Mouse (Mus musculus) lung, adult 2 months (tissue): Measurements from ENCODE around the gene Olfr657. TPM values are rescaled to one million over a fixed set of nuclear protein-coding genes. Genes with fewer than 3 reads are reported as not detected.

Experiments
- DNase-seq: peaks from one replicate; pipeline ENCODE4 v3.0.0; 2022
- H3K4me1 ChIP-seq: fragments of 200-500 bp; 2 replicates; pipeline ENCODE4 v1.6.1; 2011; ENCODE audit warnings: low read length; ENCODE audit not compliant: control insufficient read depth, insufficient read depth
- H3K4me3 ChIP-seq: fragments of 200-500 bp; replicated peaks from 2 replicates; pipeline ENCODE3; 2011; ENCODE audit warnings: low read depth, mild to moderate bottlenecking, control low read depth, low read length; ENCODE audit errors: extremely low read depth
- CTCF ChIP-seq: fragments of 200-500 bp; IDR thresholded peaks from 2 replicates; pipeline ENCODE4 v1.5.1; 2011; ENCODE audit warnings: mild to moderate bottlenecking, low read length, control low read depth; ENCODE audit not compliant: insufficient read depth
- POLR2A ChIP-seq: fragments of 200-500 bp; IDR thresholded peaks from 2 replicates; pipeline ENCODE4 v1.6.1; 2011; ENCODE audit warnings: low read depth, mild to moderate bottlenecking, control low read depth, low read length, borderline replicate concordance; ENCODE audit errors: extremely low read depth
- whole genome bisulfite sequencing: fragments of 180-500 bp; shearing (Covaris S2); methylation state at CpG from one replicate; pipeline ENCODE4 v1.1.7; 2018; 5-methylcytosine and 5-hydroxymethylcytosine counted together
- polyA plus RNA-seq: library from polyadenylated mRNA; depleted of rRNA; stranded (reverse); fragments of >200 nt; gene quantifications from 2 replicates; pipeline ENCODE4 v1.2.3, GENCODE M21; 2012; rRNA removed

Olfr657 gene
- polyA plus RNA-seq = not detected in 2 replicates

- TF ChIP-seq POLR2A (no peak), CTCF (no peak)
- Histone ChIP-seq H3K4me1 (no peaks in the 10 kb centered on the region), H3K4me3 (no peak within 1 kb of the TSS)
- no peak for DNase-seq
Observed at GRCm38 (mm10) chr7:104624494-104624893, at the start of gene Olfr657. TSS of gene Olfr657 (plus strand) at chr7:104624794.

DNA sequence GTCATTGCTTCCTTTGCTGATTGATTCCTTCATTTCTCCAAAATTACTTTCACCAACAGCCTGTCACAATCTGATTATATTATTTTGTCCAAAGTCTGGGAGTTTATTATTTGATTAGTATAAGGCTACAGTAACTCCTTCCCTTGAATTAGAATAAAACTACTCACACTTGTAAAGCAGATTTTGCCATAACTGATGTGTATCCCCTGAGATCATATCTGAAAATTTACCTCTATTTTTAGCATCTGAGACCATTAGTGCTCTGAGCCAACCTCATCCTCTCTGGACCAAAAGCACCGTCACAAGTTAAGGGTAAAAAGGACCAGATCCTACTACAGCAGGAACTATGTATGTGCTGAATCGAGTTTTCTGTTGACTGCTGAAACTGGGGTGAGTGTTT is 47.6 kb upstream of the Olfr657 start, which contains the start of gene Olfr653:
Olfr653 (plus strand) TSS at position 301 of the 400 bp plus-strand sequence.
- Histone ChIP-seq H3K4me3 (no peak within 1 kb of the TSS), H3K4me1 (no peaks in the 10 kb centered on the region)
- 49% methylated on average over 2 of the region's 2 CpGs for WGBS
- no peak for TF ChIP-seq POLR2A
- no peak for TF ChIP-seq CTCF
- DNase-seq = no peak

DNA sequence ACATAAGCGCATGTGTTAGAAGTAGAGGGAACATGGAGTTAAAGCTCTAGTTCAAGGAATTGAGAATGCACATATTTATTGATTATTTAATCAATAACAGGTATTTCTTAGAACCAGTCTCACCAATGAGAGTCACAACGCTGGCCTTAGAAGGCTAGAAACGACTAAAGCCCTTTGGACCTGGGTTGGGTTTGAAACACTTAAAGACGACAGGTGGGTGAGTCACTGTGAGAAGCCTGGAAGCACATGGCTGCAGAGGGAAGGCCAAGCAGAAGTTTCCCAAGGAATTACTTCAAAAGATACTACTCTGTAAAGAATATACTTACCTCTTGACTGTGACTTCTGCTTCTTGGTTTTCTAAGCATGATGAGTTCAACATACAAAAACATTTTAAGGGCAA is 43.7 kb upstream of the Olfr657 start:
- DNase-seq = no peak
- no peak overlapping the region for H3K4me3 ChIP-seq
- 88% methylated on average over 4 of the region's 4 CpGs for WGBS
- no peaks in the 10 kb centered on the region for H3K4me1 ChIP-seq
- TF ChIP-seq CTCF (no peak), POLR2A (no peak)

DNA sequence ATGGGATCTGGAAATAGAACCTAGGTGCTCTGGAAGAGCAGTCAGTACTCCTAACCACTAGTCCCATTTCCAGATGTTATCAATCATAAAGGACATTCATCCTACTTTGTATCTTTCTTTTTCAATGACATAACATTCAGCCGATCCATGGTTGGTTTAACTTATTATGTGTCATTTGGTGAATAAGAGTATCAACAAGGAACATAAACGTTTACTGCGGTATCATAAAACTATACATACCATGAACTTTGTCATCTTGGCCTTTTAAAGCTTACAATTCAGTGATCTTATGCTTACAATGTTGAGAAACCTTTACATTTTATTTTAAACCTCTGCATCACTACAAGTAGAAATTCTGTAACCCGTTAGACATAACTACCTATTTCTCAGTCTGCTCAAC is 43.2 kb upstream of the Olfr657 start:
- no peak for TF ChIP-seq CTCF
- no peak for TF ChIP-seq POLR2A
- 75% methylated on average over 4 of the region's 4 CpGs for WGBS
- DNase-seq = no peak
- no peak overlapping the region for H3K4me3 ChIP-seq
- H3K4me1 ChIP-seq = no peaks in the 10 kb centered on the region

DNA sequence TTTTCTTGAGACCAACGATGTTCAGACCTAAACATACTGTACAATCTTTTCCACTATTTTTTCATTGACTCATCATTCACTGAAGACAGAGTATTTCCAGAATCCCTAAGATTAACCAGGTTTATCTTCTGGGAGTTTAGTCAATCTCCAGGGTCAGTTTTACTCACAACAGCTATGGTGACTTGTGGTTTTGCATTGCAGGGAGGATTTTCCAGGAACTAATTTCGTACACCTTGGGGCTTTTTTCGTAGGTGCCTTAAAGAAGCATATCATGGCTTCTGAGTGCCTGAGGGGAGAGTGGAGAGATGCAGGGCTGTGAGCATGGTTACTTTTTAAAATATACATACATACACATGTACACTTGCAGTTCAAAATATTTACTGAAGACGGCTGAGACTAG is 37.9 kb upstream of the Olfr657 start, which contains the start of gene Olfr654:
Olfr654 (plus strand) TSS at position 301 of the 400 bp plus-strand sequence.
- WGBS = 75% methylated on average over 4 of the region's 4 CpGs
- no peaks in the 10 kb centered on the region for H3K4me1 ChIP-seq
- DNase-seq = no peak
- TF ChIP-seq POLR2A (no peak), CTCF (no peak)
- no peak within 1 kb of the TSS for H3K4me3 ChIP-seq

- TF ChIP-seq CTCF = no peak
- TF ChIP-seq POLR2A = no peak
- Histone ChIP-seq H3K4me3 (no peak overlapping the region), H3K4me1 (no peaks in the 10 kb centered on the region)
- no peak for DNase-seq
- 74% methylated on average over 5 of the region's 5 CpGs for WGBS
Observed at GRCm38 (mm10) chr7:104588274-104588673, 36.3 kb upstream of the Olfr657 start.

DNA sequence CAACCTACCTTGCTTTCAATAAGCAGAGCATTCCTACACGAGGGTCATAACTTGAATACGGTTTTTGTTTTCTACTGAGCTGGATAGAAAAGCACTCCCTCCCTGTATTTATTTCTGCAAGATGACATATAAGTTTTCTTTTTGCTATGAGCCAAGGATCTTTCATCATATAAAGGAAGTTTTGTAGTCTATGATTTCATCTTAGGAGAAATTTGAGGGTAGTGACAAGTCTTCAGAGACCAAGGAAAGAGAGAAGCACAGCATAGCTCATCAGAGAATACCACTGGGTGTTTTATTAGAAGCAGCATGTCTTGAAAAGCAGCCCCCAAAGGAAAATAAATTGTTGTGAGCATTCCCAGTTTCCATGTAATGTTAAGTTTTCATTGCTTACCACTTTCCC is 22.9 kb upstream of the Olfr657 start, which contains the start of gene Olfr655:
Olfr655 (minus strand) TSS at position 101 of the 400 bp plus-strand sequence.
- no peak for DNase-seq

DNA sequence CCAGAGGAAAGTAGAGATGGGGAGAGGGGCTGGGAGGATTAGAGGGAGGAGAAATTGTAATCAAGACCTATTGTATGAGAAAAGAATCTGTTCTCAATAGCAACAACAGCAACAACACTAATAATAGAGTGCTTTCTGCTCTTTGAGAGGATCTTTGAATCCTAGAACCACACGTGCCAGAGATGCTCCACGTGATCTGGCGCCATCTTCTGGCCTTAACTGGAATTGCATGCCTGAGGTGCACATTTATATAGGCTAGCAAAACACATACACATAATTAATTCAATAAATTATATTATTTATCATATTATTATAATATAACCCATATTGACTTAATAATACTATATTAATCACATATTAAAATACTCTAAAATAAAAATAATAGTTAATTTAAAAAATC is 21.4 kb upstream of the Olfr657 start:
- no peak overlapping the region for H3K4me3 ChIP-seq
- peak; percentile 78 for TF ChIP-seq CTCF
- TF ChIP-seq POLR2A = no peak
- no peaks in the 10 kb centered on the region for H3K4me1 ChIP-seq
- 4% methylated on average over 3 of the region's 3 CpGs for WGBS
- DNase-seq = peak; percentile 5

More for the DNA sequence above, 22.9 kb upstream of the Olfr657 start, which contains the start of gene Olfr655:
- no peak within 1 kb of the TSS for H3K4me3 ChIP-seq
- WGBS = 69% methylated on average over 2 of the region's 2 CpGs
- TF ChIP-seq CTCF (no peak), POLR2A (no peak)
- H3K4me1 ChIP-seq = no peaks in the 10 kb centered on the region

DNA sequence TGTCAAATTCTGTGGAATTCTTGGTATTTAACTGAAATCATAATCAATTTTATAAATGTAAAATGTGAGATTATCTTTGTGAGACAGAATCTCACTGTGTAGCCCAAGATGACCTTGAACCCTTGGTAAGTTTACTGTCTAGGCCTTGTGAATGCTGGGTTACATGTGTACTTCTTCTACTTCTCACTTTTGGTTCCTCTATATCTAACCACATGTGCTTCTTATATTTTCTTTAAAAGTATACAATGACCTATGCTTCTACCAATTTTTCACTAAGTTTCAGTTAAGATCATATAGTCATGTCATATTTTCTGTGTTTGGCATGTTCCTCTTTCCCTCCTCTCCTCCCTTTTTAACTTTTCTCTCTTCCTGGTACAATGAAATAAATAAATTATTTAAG is 19.9 kb upstream of the Olfr657 start:
- DNase-seq = no peak
- TF ChIP-seq CTCF (no peak), POLR2A (no peak)
- no peaks in the 10 kb centered on the region for H3K4me1 ChIP-seq
- no peak overlapping the region for H3K4me3 ChIP-seq

DNA sequence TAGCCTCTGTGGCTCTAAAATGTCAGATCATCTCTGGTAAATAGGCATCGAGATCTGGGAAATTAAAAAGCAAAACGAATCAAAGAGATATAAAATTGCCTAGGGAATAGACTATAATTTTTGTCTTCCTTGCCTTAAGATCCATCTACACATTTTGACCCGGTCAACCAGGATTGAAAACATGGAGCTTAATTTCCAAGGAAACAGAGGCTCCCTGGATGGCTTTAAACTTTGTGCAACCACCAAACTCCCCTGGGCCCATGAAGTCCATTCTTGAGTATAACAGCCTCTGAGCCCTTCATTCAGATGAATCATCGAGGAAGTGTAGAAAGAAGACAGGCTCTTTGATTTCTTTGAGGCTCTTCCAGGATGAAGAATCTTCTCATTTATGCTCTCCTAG is 10.9 kb upstream of the Olfr657 start, which contains the start of gene Olfr656:
Olfr656 (plus strand) TSS at position 301 of the 400 bp plus-strand sequence.
- DNase-seq = no peak
- 72% methylated on average over 4 of the region's 4 CpGs for WGBS
- no peak within 1 kb of the TSS for H3K4me3 ChIP-seq
- TF ChIP-seq CTCF (no peak), POLR2A (no peak)
- no peaks in the 10 kb centered on the region for H3K4me1 ChIP-seq
